8 mouse cellular contexts compared by ENCODE assay signal in genomic region chr2:167063906-167064496, GRCm38 (mm10). TPM values are rescaled to one million over a fixed set of nuclear protein-coding genes. Genes with fewer than 3 reads are reported as not detected.
DNase-seq lines count a peak whose midpoint lies in the region; ATAC-seq and TF ChIP-seq lines count a peak whose summit lies in the region.

No protein-coding gene starts in this region.

- H3K27ac ChIP-seq in heart, embryonic 13.5 days (replicated peaks) = peak overlapping the region; percentile 84
- H3K27ac ChIP-seq in forebrain, embryonic 12.5 days = peak overlapping the region; percentile 94
- peak overlapping the region; percentile 99 for H3K27ac ChIP-seq in liver, postnatal 0 days (ENCODE audit: low read depth)

- peaks cover 33% of the 10 kb centered on the region for H3K36me3 ChIP-seq in heart, embryonic 13.5 days
- H3K36me3 ChIP-seq in forebrain, embryonic 12.5 days (replicated peaks) = peaks cover 34% of the 10 kb centered on the region
- H3K36me3 ChIP-seq in liver, postnatal 0 days (replicated peaks; ENCODE audit: insufficient read depth, low read length) = peaks cover 23% of the 10 kb centered on the region

- peak; percentile 32 for TF ChIP-seq CTCF in liver, postnatal 0 days (IDR thresholded peaks at IDR 0.05; ENCODE audit: low read depth)

- ATAC-seq in heart, embryonic 13.5 days (ENCODE audit: extremely low read depth, insufficient number of reproducible peaks, low FRiP score, low TSS enrichment) = no peak
- no peak for ATAC-seq in forebrain, embryonic 12.5 days (ENCODE audit: low FRiP score)
- ATAC-seq in liver, postnatal 0 days = no peak

- no peak for TF ChIP-seq EP300 in liver, postnatal 0 days (IDR thresholded peaks at IDR 0.05; ENCODE audit: low read depth)

- H3K4me1 ChIP-seq in heart, embryonic 13.5 days = peaks cover 41% of the 10 kb centered on the region
- peaks cover 41% of the 10 kb centered on the region for H3K4me1 ChIP-seq in forebrain, embryonic 12.5 days
- peaks cover 34% of the 10 kb centered on the region for H3K4me1 ChIP-seq in liver, postnatal 0 days (ENCODE audit: insufficient read depth)

- intact Hi-C loops in heart, postnatal 25 days (cut with DNase I) = loop anchor here (5.0 kb wide), 1 partner anchor 358 kb away; the partner anchor contains the start of gene Slc9a8

- H3K9ac ChIP-seq in heart, embryonic 13.5 days = peak overlapping the region; percentile 89
- H3K9ac ChIP-seq in forebrain, embryonic 12.5 days = peak overlapping the region; percentile 97
- peak overlapping the region; percentile 65 for H3K9ac ChIP-seq in liver, postnatal 0 days (replicated peaks)

- peak overlapping the region; percentile 87 for H3K4me2 ChIP-seq in heart, embryonic 13.5 days
- peak overlapping the region; percentile 89 for H3K4me2 ChIP-seq in forebrain, embryonic 12.5 days
- H3K4me2 ChIP-seq in liver, postnatal 0 days (ENCODE audit: low read depth, low read length) = peak overlapping the region; percentile 80

- 2% methylated on average over 7 of the region's 7 CpGs for WGBS in heart, embryonic 13.5 days
- WGBS in forebrain, embryonic 12.5 days = under 1% methylated on average over 7 of the region's 7 CpGs
- WGBS in liver, postnatal 0 days (ENCODE audit: insufficient replicate concordance) = 2% methylated on average over 7 of the region's 7 CpGs

- no peaks in the 10 kb centered on the region for H3K27me3 ChIP-seq in heart, embryonic 13.5 days (replicated peaks)
- H3K27me3 ChIP-seq in forebrain, embryonic 12.5 days = no peaks in the 10 kb centered on the region
- H3K27me3 ChIP-seq in liver, postnatal 0 days (ENCODE audit: insufficient read depth, low read length) = no peaks in the 10 kb centered on the region

- H3K9me3 ChIP-seq in heart, embryonic 13.5 days = no peaks in the 10 kb centered on the region
- no peaks in the 10 kb centered on the region for H3K9me3 ChIP-seq in forebrain, embryonic 12.5 days
- no peaks in the 10 kb centered on the region for H3K9me3 ChIP-seq in liver, postnatal 0 days (ENCODE audit: low read length)

- no peak for DNase-seq in heart, postnatal 25 days (ENCODE audit: low spot score)
- peak; percentile 27 for DNase-seq in CD4-positive helper T cell, adult 2 months (ENCODE audit: low read depth, low spot score)
- DNase-seq in liver, postnatal 0 days = no peak
- no peak for DNase-seq in c-Kit-positive CD71-positive TER-119-positive erythroid progenitor cells, embryonic 14.5 days (ENCODE audit: low spot score)
- DNase-seq in gastrocnemius, postnatal 25 days = no peak
- no peak for DNase-seq in urinary bladder, postnatal 14 days (ENCODE audit: low spot score)

- H3K4me3 ChIP-seq in heart, embryonic 13.5 days = peak overlapping the region; percentile 91
- H3K4me3 ChIP-seq in forebrain, embryonic 12.5 days (replicated peaks) = peak overlapping the region; percentile 80
- peak overlapping the region; percentile 92 for H3K4me3 ChIP-seq in liver, postnatal 0 days (ENCODE audit: low read depth, low read length)

RNA-seq across cellular contexts. Expression of gene Znfx1, which starts 1.2 kb away (rescaled TPM):
- 5.1 and 6.3 TPM in 2 replicates for polyA plus RNA-seq in heart, embryonic 13.5 days (2015; fragmentation: Nextera tagmentation; extraction: Ambion mirVana)
- total RNA-seq in heart, postnatal 25 days (2021) = 10 to 100 TPM; 31.6 to 36.3 TPM
- 8.5 and 9.2 TPM in 2 replicates for polyA plus RNA-seq in forebrain, embryonic 12.5 days (2016; fragmentation: Nextera tagmentation; extraction: Ambion mirVana)
- polyA plus RNA-seq in liver, postnatal 0 days (2015; fragmentation: Nextera tagmentation; extraction: Ambion mirVana) = 5.8 and 6.3 TPM in 2 replicates
- 10 to 100 TPM; 19.3 to 21.6 TPM for total RNA-seq in gastrocnemius, postnatal 25 days (2021)

RNA-seq across cellular contexts. Expression of gene Ddx27, which starts 49.0 kb away (rescaled TPM):
- polyA plus RNA-seq in heart, embryonic 13.5 days (2015; fragmentation: Nextera tagmentation; extraction: Ambion mirVana) = 31.1 and 31.6 TPM in 2 replicates
- 10 to 100 TPM; 10.0 to 11.3 TPM for total RNA-seq in heart, postnatal 25 days (2021)
- 55.9 and 56.6 TPM in 2 replicates for polyA plus RNA-seq in forebrain, embryonic 12.5 days (2016; fragmentation: Nextera tagmentation; extraction: Ambion mirVana)
- 19.2 and 21.9 TPM in 2 replicates for polyA plus RNA-seq in liver, postnatal 0 days (2015; fragmentation: Nextera tagmentation; extraction: Ambion mirVana)
- 1 to 10 TPM; 5.5 to 6.8 TPM for total RNA-seq in gastrocnemius, postnatal 25 days (2021)
